Mouse (Mus musculus): ENCODE measurements around the gene Gm27021. TPM values are rescaled to one million over a fixed set of nuclear protein-coding genes. Genes with fewer than 3 reads are reported as not detected.
A peak's percentile ranks its signal among the peaks of the same experiment; 100 is the strongest.

The Gm27021 gene
- polyA plus RNA-seq (2015; fragmentation: Nextera tagmentation; extraction: Ambion mirVana), result 2.3 TPM in 2 replicates

DNA sequence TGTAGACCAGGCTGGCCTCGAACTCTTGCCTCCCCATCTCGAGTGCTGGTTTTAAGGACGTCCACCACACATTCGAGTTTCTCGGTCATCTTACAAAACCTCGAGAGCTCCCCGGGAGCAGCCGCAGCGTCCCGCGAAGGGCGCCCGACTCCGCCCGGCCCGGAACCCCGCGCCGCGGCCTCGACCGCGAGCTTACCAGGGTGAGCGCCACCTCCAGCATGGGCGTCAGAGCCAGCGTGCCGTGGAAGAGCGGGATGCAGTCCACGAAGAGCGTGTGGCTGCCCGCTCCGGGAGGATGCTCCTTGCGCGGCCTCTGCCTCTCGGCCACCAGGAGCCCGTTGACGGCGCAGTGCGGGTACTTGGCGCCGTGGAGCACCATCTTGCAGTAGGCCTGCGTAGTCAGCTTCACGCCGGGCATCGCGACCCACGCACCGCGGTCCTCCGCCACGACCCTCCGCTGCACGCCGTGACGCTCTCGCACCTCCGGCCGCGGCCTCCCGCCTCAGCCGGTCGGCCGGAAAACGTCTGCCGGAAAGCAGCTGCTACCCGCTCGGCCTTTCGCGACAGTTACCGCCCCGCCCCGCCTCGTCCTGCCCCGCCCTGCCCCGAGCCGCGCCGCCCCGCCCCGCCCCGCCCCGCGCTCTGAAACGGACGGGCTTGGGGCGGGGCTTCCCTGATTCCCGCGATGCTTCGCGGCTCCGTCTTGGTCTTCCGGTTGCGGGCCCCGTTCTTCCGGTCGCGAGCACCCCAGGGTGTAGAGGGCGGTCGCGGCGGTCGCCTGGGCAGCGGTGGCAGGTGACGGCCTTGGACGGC, at the start of gene Gm27021, which contains the start of gene Cox4i1:
TSS of gene Gm27021 (minus strand) at position 519 of the 813 bp plus-strand sequence.
TSS of gene Cox4i1 (plus strand) at position 662 of the 813 bp plus-strand sequence.
- peaks cover 38% of the 10 kb centered on the region for H3K4me1 ChIP-seq
- under 1% methylated on average over 82 of the region's 105 CpGs for WGBS

DNA sequence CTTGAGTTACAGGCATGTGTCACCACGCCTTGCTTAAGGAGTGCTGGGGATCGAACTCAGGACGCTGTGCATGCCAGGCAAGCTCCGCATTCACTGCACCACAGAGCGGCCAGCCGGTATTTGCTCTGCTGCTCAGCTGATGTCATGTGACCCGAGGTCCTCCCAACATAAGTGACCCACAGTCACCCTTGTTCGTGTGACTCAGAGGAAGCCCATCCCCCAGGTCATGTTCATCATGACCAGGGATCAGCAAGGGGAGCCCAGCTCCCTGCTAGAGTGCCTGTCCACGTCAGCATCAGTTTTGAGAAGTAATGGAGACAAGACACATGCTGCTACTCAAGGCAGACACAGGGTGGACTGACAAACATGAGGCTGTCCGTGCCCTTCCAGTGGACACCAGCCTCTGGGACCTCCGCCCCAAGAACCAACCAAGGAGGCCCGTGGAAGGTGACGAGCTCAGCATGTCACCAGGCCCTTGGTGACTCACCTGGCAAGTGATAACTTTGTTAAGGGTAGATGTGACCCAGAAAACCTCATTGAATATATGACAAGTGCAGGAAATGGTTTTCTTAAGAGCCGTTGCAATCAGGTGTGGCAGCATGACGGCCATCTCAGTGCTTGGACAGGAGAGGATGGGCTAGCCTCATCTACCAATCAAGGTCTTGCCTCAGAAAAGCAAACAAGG, 48.3 kb upstream of the Gm27021 start:
- Histone ChIP-seq H3K27ac (no peak overlapping the region), H3K9ac (no peak overlapping the region), H3K9me3 (no peaks in the 10 kb centered on the region), H3K4me2 (no peak overlapping the region), H3K4me3 (no peak overlapping the region), H3K27me3 (no peaks in the 10 kb centered on the region), H3K36me3 (no peaks in the 10 kb centered on the region), H3K4me1 (no peaks in the 10 kb centered on the region)
- WGBS, result 68% methylated on average over 15 of the region's 15 CpGs
- ATAC-seq (ENCODE audit: borderline replicate concordance, extremely low read depth, low FRiP score, low TSS enrichment), result no peak

More for the DNA sequence above, at the start of gene Gm27021, which contains the start of gene Cox4i1:
- H3K9me3 ChIP-seq, result no peaks in the 10 kb centered on the region
- peak within 1 kb of the TSS; percentile 81 for H3K4me3 ChIP-seq
- peak within 1 kb of the TSS; percentile 96 for H3K9ac ChIP-seq
- peak within 1 kb of the TSS; percentile 80 for H3K27ac ChIP-seq
- ATAC-seq (ENCODE audit: borderline replicate concordance, extremely low read depth, low FRiP score, low TSS enrichment), result peak; percentile 94
- peak within 1 kb of the TSS; percentile 83 for H3K4me2 ChIP-seq
- H3K36me3 ChIP-seq, result peaks cover 31% of the 10 kb centered on the region
- no peaks in the 10 kb centered on the region for H3K27me3 ChIP-seq

DNA sequence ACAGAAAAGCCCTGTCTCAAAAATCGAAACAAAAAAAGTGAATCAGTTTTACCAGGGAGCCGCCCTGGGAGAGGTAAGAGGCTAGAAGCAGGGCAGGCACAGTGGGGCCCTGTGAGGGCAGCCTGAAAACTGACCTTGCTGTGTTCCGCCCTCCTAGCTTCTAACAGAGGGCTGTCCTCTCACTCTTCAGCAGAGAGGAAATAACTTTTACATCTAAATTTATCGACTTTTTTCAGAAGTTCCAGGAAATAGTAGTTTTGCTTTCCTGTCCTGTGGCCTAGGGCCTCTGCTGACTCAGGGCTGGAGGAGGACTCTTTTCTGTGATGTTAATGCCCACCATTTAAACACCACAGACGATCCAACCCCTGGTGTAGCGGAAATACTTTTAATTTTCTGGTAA, 47.3 kb upstream of the Gm27021 start:
- Histone ChIP-seq H3K27ac (no peak overlapping the region), H3K4me2 (no peak overlapping the region), H3K9ac (no peak overlapping the region), H3K4me1 (no peaks in the 10 kb centered on the region), H3K27me3 (no peaks in the 10 kb centered on the region), H3K36me3 (no peaks in the 10 kb centered on the region), H3K4me3 (no peak overlapping the region), H3K9me3 (no peaks in the 10 kb centered on the region)
- WGBS, result 73% methylated on average over 6 of the region's 6 CpGs
- ATAC-seq (ENCODE audit: borderline replicate concordance, extremely low read depth, low FRiP score, low TSS enrichment), result no peak

DNA sequence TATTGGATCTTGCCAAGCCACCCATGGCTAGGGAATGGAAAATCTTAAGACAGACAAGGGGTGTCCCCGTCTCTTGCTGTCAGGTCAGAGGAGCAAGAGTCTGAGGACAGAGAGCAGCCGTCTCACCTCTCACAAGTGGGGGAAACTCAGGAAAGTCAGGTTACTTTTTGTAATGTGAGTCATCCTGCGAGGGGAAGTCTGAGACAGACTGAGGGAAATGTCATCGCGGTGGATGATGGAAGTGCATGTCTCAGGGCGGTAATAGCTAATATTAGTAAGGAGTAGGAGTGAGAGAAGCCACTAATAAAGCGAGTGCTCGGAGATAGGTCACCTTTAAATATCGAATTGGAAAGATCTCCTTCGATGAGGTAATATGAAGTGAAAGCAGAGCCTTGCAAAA, 41.3 kb upstream of the Gm27021 start:
- Histone ChIP-seq H3K9ac (no peak overlapping the region), H3K4me1 (peaks cover 5% of the 10 kb centered on the region; the same call in 1 of the 2 replicates), H3K27ac (no peak overlapping the region), H3K36me3 (no peaks in the 10 kb centered on the region), H3K9me3 (no peaks in the 10 kb centered on the region), H3K4me3 (no peak overlapping the region), H3K4me2 (no peak overlapping the region), H3K27me3 (no peaks in the 10 kb centered on the region)
- ATAC-seq (ENCODE audit: borderline replicate concordance, extremely low read depth, low FRiP score, low TSS enrichment), result no peak
- 54% methylated on average over 10 of the region's 10 CpGs for WGBS

DNA sequence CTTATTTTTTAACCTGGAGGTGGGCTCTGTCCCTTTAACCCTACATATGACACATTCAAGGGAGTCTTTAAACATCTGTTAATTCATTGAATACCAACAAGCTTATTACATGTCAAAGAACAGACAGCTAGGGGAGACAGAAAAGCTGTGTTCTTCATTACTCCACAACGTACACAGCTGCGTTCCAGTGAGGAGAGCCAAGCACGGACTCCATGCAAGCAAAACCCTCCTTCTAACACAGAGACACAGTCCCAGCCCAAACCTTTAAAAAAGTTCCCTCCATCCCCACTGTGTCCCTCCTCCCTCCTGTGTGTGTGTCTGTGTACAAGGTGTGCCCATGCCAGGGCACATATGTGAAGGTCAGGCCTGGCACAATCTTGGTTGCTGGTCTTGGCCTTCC, 38.3 kb upstream of the Gm27021 start:
- Histone ChIP-seq H3K9ac (no peak overlapping the region), H3K4me3 (no peak overlapping the region), H3K27ac (0 out of 2 replicates have a peak overlapping the region, but pooled peaks have one; percentile 8), H3K9me3 (no peaks in the 10 kb centered on the region), H3K36me3 (no peaks in the 10 kb centered on the region), H3K27me3 (peaks cover 15% of the 10 kb centered on the region; the same call in 1 of the 2 replicates), H3K4me2 (no peak overlapping the region), H3K4me1 (peaks cover 5% of the 10 kb centered on the region; the same call in 1 of the 2 replicates)
- WGBS, result 64% methylated on average over 3 of the region's 3 CpGs
- no peak for ATAC-seq (ENCODE audit: borderline replicate concordance, extremely low read depth, low FRiP score, low TSS enrichment)

DNA sequence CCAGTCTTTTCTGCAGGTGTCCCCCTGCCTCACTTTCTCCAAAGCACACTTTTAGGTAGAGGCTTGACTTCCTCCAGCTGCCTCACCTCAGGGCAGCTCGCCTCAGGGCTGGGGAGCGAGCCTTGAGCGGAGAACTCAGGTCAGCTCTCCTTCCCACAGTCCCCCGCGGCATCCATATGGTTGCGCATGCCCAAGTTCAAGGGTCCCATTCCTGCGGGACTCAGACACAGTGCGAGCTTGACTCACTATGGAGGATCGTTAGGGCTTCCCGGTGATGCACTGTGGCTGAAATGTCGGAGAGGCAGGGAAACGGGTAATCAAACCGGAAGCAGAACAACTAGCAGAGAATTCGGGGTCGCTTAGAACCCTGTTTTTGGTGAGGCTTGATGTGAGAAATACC, 37.3 kb upstream of the Gm27021 start:
- WGBS, result 80% methylated on average over 15 of the region's 15 CpGs
- H3K9ac ChIP-seq, result no peak overlapping the region
- no peak for ATAC-seq (ENCODE audit: borderline replicate concordance, extremely low read depth, low FRiP score, low TSS enrichment)
- H3K27ac ChIP-seq, result no peak overlapping the region
- peaks cover 15% of the 10 kb centered on the region; the same call in 1 of the 2 replicates for H3K27me3 ChIP-seq
- H3K4me3 ChIP-seq, result no peak overlapping the region
- no peaks in the 10 kb centered on the region for H3K9me3 ChIP-seq
- H3K36me3 ChIP-seq, result no peaks in the 10 kb centered on the region
- peaks cover 8% of the 10 kb centered on the region for H3K4me1 ChIP-seq
- H3K4me2 ChIP-seq, result no peak overlapping the region

DNA sequence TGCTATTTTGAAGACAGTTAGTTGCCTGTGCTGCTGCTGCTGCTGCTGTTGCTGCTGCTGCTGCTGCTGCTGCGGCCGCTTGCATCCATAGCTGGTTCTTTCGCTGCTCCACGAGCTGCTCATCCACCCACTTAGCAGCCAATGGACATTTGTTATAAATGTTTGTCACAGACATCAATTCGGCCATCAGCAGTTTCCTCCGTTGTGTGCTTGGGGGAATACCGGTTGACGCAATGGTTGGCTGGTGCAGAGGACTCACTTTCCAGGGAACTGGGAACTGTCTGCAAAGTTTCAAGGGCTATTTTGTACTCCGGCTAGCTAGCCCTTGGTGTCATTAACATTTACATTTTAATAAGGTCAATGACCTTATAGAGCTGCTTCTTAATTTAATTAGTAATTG, 36.3 kb upstream of the Gm27021 start:
- no peaks in the 10 kb centered on the region for H3K9me3 ChIP-seq

DNA sequence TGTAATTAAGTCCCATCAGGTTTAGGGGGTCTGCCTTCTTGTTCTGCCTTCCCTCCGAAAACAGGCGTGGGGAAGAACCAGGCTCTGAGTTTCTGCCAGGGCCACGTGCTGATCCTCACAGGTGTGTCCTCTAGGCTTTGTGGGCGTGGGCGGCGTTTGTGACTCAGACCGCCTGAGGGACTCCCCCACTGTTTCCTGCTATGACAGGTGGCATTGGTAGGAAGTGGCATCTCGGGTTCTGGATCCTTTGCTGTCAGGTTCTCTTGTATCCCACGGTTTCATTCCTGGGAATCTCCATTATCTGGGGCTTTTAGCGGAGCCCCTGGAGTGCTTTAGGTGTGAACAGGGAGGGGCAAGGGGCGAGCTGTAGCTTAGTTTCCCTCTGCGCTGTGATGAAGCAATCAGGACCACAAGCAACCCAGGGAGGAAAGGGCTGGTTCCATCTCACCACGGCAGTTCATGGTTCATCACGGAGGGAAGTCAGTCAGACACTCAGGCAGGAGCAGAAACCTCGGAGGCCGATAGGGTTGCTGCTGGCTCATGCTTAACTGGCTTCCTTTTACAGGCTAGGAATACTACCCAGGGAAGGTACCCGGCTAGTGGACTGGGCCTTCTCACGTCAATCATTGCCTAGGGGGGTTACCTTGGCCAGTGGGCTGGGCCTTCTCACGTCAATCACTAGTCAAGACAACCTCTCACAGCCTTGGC, 34.0 kb upstream of the Gm27021 start:
- H3K27ac ChIP-seq, result no peak overlapping the region
- no peaks in the 10 kb centered on the region for H3K36me3 ChIP-seq
- 58% methylated on average over 19 of the region's 19 CpGs for WGBS
- H3K27me3 ChIP-seq, result peaks cover 15% of the 10 kb centered on the region; the same call in 1 of the 2 replicates
- H3K9ac ChIP-seq, result no peak overlapping the region
- H3K4me3 ChIP-seq, result no peak overlapping the region
- no peak for ATAC-seq (ENCODE audit: borderline replicate concordance, extremely low read depth, low FRiP score, low TSS enrichment)
- H3K4me1 ChIP-seq, result peaks cover 36% of the 10 kb centered on the region
- no peak overlapping the region for H3K4me2 ChIP-seq
- H3K9me3 ChIP-seq, result no peaks in the 10 kb centered on the region

More for the DNA sequence above, 36.3 kb upstream of the Gm27021 start:
- WGBS, result 43% methylated on average over 9 of the region's 9 CpGs
- no peak overlapping the region for H3K9ac ChIP-seq
- H3K36me3 ChIP-seq, result no peaks in the 10 kb centered on the region
- H3K27me3 ChIP-seq, result peaks cover 15% of the 10 kb centered on the region; the same call in 1 of the 2 replicates
- H3K4me3 ChIP-seq, result no peak overlapping the region
- H3K4me1 ChIP-seq, result peaks cover 17% of the 10 kb centered on the region
- ATAC-seq (ENCODE audit: borderline replicate concordance, extremely low read depth, low FRiP score, low TSS enrichment), result no peak
- no peak overlapping the region for H3K27ac ChIP-seq
- H3K4me2 ChIP-seq, result no peak overlapping the region

DNA sequence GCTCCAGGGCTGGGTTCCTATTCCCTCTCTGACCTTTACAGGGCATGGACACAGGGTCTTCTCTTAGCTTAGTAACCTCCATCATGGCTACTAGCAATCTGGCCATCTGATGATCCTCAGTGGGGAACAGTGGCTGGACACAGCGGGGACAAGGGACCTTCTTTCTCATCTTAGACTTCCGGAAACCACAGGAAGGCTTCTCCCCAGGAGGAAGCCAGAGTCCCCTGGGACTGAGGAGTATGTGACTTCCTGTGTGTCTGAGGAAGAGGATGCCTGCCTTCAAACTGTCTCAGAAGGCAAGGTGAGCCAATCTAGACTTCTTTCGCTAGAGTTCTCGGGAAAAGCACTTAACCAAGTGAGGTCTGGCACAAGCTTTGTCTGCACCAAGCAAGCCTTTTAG, 32.2 kb upstream of the Gm27021 start:
- Histone ChIP-seq H3K4me3 (no peak overlapping the region), H3K36me3 (no peaks in the 10 kb centered on the region), H3K9ac (no peak overlapping the region), H3K4me1 (peaks cover 47% of the 10 kb centered on the region), H3K27me3 (peaks cover 15% of the 10 kb centered on the region; the same call in 1 of the 2 replicates), H3K4me2 (no peak overlapping the region), H3K9me3 (no peaks in the 10 kb centered on the region), H3K27ac (peak overlapping the region; percentile 45)
- no peak for ATAC-seq (ENCODE audit: borderline replicate concordance, extremely low read depth, low FRiP score, low TSS enrichment)
- WGBS, result 71% methylated on average over 4 of the region's 4 CpGs

DNA sequence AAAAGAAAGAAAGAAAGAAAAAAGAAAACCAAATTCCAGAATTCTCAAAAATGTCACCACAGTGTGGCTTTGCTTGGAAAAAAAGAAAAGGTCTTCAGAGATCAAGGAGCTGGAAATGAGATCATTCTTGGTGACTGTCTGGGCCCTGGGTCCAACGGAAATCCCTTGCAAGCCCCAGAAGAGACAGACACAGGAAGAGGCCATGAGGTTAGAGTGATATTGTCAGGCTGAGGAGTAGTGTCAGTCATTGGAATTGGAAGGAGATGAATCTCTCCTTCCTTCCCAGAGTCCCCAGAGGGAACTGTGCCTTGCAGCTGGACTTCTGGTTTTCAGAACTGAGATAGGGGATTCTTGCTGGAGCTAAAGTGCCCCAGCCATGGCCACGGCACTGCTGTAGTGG, 31.7 kb upstream of the Gm27021 start:
- Histone ChIP-seq H3K4me1 (peaks cover 50% of the 10 kb centered on the region), H3K4me2 (no peak overlapping the region), H3K27me3 (peaks cover 15% of the 10 kb centered on the region; the same call in 1 of the 2 replicates), H3K9me3 (no peaks in the 10 kb centered on the region), H3K4me3 (no peak overlapping the region), H3K36me3 (no peaks in the 10 kb centered on the region), H3K9ac (no peak overlapping the region), H3K27ac (peak overlapping the region; percentile 45)
- 45% methylated on average over 2 of the region's 2 CpGs for WGBS
- ATAC-seq (ENCODE audit: borderline replicate concordance, extremely low read depth, low FRiP score, low TSS enrichment), result no peak

DNA sequence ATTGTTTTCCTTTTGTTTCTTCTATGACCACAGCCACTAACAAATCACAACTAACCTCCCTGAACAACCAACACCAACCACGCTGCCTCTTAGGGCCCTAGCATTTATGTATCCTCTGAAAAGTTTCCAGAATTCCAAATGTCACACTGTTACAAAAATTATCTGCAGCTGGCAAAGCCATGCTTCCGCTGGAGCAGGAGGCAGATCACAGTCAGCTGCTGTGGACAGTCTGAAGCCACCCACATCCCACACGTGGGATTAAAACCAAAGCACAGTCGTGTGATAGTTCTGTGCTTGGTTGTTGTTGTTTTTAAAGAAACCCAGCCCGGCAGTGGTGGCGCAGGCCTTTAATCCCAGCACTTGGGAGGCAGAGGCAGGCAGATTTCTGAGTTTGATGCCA, 31.2 kb upstream of the Gm27021 start:
- no peak overlapping the region for H3K4me3 ChIP-seq
- no peak overlapping the region for H3K4me2 ChIP-seq
- H3K27me3 ChIP-seq, result peaks cover 15% of the 10 kb centered on the region; the same call in 1 of the 2 replicates
- no peak for ATAC-seq (ENCODE audit: borderline replicate concordance, extremely low read depth, low FRiP score, low TSS enrichment)
- H3K9me3 ChIP-seq, result no peaks in the 10 kb centered on the region
- H3K36me3 ChIP-seq, result no peaks in the 10 kb centered on the region
- WGBS, result 48% methylated on average over 6 of the region's 6 CpGs
- no peak overlapping the region for H3K9ac ChIP-seq
- peak overlapping the region; percentile 85 for H3K27ac ChIP-seq
- peaks cover 55% of the 10 kb centered on the region for H3K4me1 ChIP-seq
